Mouse (Mus musculus) liver, embryonic 14.5 days (tissue): ENCODE measurements around the gene Tas2r135.

Experiments used
- CTCF ChIP-seq: IDR thresholded peaks from 2 replicates; pipeline ENCODE4 v1.5.1; 2016; ENCODE audit warnings: antibody characterized with exemption, low read depth, control low read depth
- EP300 ChIP-seq: IDR thresholded peaks from 2 replicates; pipeline ENCODE4 v1.6.1; 2016; ENCODE audit warnings: antibody characterized with exemption, low read depth

- TF ChIP-seq CTCF (no peak), EP300 (no peak)
Measured at GRCm38 (mm10) chr6:42397041-42397657, 8.1 kb upstream of the Tas2r135 start.
